Mouse (Mus musculus) small intestine, adult 2 months (tissue): ENCODE measurements around the gene Eif4g2.

ENCODE experiments used
- CTCF ChIP-seq: fragments of 200-500 bp; IDR thresholded peaks from 2 replicates; pipeline ENCODE4 v1.5.1; 2012; ENCODE audit warnings: low read depth, mild to moderate bottlenecking, control low read depth, inconsistent platforms, low read length, moderate library complexity, mixed read lengths; ENCODE audit not compliant: insufficient replicate concordance, insufficient read length; ENCODE audit errors: extremely low read depth
- POLR2A ChIP-seq: fragments of 200-500 bp; IDR thresholded peaks from 2 replicates; pipeline ENCODE4 v1.6.1; 2012; ENCODE audit warnings: low read depth, mild to moderate bottlenecking, control low read depth, inconsistent platforms, low read length, moderate library complexity

- TF ChIP-seq POLR2A (no peak), CTCF (no peak)
Measured at GRCm38 (mm10) chr7:111080876-111081275, 2.0 kb downstream of the Eif4g2 start.
